Mouse (Mus musculus) midbrain, embryonic 12.5 days (tissue): ENCODE data around the gene Aff3. TPM values are rescaled to one million over a fixed set of nuclear protein-coding genes. Genes with fewer than 3 reads are reported as not detected.

ENCODE experiments used
- ATAC-seq: fragments of 200-750 bp; cut with Nextera tagmentation; 2 replicates; pipeline ENCODE4 v1.8.0; 2017; ENCODE audit warnings: low read depth, moderate TSS enrichment, moderate library complexity; ENCODE audit not compliant: low FRiP score
- H3K27ac ChIP-seq: fragments of 300-500 bp; sonication (generic); replicated peaks from 2 replicates; pipeline ENCODE4 v1.5.1; 2016; ENCODE audit warnings: mild to moderate bottlenecking
- H3K27me3 ChIP-seq: fragments of 300-500 bp; sonication (generic); 2 replicates; pipeline ENCODE4 v1.6.1; 2016; ENCODE audit warnings: mild to moderate bottlenecking
- H3K36me3 ChIP-seq: fragments of 300-500 bp; sonication (generic); 2 replicates; pipeline ENCODE4 v1.6.1; 2016
- H3K4me1 ChIP-seq: fragments of 300-500 bp; sonication (generic); 2 replicates; pipeline ENCODE4 v1.6.1; 2016
- H3K4me2 ChIP-seq: fragments of 300-500 bp; sonication (generic); replicated peaks from 2 replicates; pipeline ENCODE4 v1.6.1; 2016; ENCODE audit warnings: mild to moderate bottlenecking, moderate library complexity
- H3K4me3 ChIP-seq: fragments of 300-500 bp; sonication (generic); 2 replicates; pipeline ENCODE4 v1.5.1; 2016; ENCODE audit warnings: mild to moderate bottlenecking
- H3K9ac ChIP-seq: fragments of 300-500 bp; sonication (generic); replicated peaks from 2 replicates; pipeline ENCODE4 v1.6.1; 2016; ENCODE audit warnings: mild to moderate bottlenecking, moderate library complexity
- H3K9me3 ChIP-seq: fragments of 300-500 bp; sonication (generic); 2 replicates; pipeline ENCODE4 v1.6.1; 2016; ENCODE audit warnings: mild to moderate bottlenecking
- WGBS: fragments of 180-500 bp; shearing (Covaris S2); methylation state at CpG from one replicate; pipeline ENCODE4 v1.1.7; 2016; 5-methylcytosine and 5-hydroxymethylcytosine counted together
- polyA plus RNA-seq: library from polyadenylated mRNA; unstranded; fragments of >200 nt; fragmentation: Nextera tagmentation; extraction: Ambion mirVana; gene quantifications from 2 replicates; pipeline ENCODE4 v1.2.1, GENCODE M21; 2016

Gene Aff3
- polyA plus RNA-seq, 1 experiment from 2014 or later = 25.4 TPM

- no peak overlapping the region for H3K4me2 ChIP-seq
- no peak overlapping the region for H3K9ac ChIP-seq
- no peaks in the 10 kb centered on the region for H3K27me3 ChIP-seq
- H3K27ac ChIP-seq = no peak overlapping the region
- H3K9me3 ChIP-seq = no peaks in the 10 kb centered on the region
- H3K4me1 ChIP-seq = no peaks in the 10 kb centered on the region
- ATAC-seq = no peak
- no peak overlapping the region for H3K4me3 ChIP-seq
- WGBS = 71% methylated on average over 7 of the region's 7 CpGs
- no peaks in the 10 kb centered on the region for H3K36me3 ChIP-seq
These were observed 14.7 kb downstream of the Aff3 start for GRCm38 (mm10) chr1:38650031-38650430.

GRCm38 (mm10) chr1:38649174-38649573 is 15.6 kb downstream of the Aff3 start:
- no peaks in the 10 kb centered on the region for H3K9me3 ChIP-seq
- H3K27me3 ChIP-seq = no peaks in the 10 kb centered on the region
- H3K4me1 ChIP-seq = no peaks in the 10 kb centered on the region
- no peak overlapping the region for H3K9ac ChIP-seq
- H3K4me2 ChIP-seq = no peak overlapping the region
- H3K27ac ChIP-seq = no peak overlapping the region
- 64% methylated on average over 3 of the region's 3 CpGs for WGBS
- no peaks in the 10 kb centered on the region for H3K36me3 ChIP-seq
- H3K4me3 ChIP-seq = no peak overlapping the region
- no peak for ATAC-seq

GRCm38 (mm10) chr1:38642288-38642687 is 22.5 kb downstream of the Aff3 start:
- H3K27me3 ChIP-seq = no peaks in the 10 kb centered on the region
- no peak overlapping the region for H3K27ac ChIP-seq
- ATAC-seq = no peak
- H3K4me3 ChIP-seq = no peak overlapping the region
- WGBS = 18% methylated on average over 4 of the region's 4 CpGs
- H3K9me3 ChIP-seq = no peaks in the 10 kb centered on the region
- no peak overlapping the region for H3K4me2 ChIP-seq
- H3K9ac ChIP-seq = no peak overlapping the region
- H3K36me3 ChIP-seq = no peaks in the 10 kb centered on the region
- H3K4me1 ChIP-seq = no peaks in the 10 kb centered on the region

- Histone ChIP-seq H3K27me3 (no peaks in the 10 kb centered on the region), H3K4me2 (no peak overlapping the region), H3K9ac (no peak overlapping the region), H3K9me3 (no peaks in the 10 kb centered on the region), H3K4me3 (no peak overlapping the region), H3K36me3 (no peaks in the 10 kb centered on the region), H3K4me1 (no peaks in the 10 kb centered on the region), H3K27ac (no peak overlapping the region)
- ATAC-seq = no peak
- 76% methylated on average over 5 of the region's 5 CpGs for WGBS
These were observed 25.1 kb downstream of the Aff3 start for GRCm38 (mm10) chr1:38639669-38640068.

GRCm38 (mm10) chr1:38635596-38635995 is 29.2 kb downstream of the Aff3 start:
- no peaks in the 10 kb centered on the region for H3K27me3 ChIP-seq
- H3K27ac ChIP-seq = no peak overlapping the region
- no peak for ATAC-seq
- 67% methylated on average over 7 of the region's 7 CpGs for WGBS
- no peak overlapping the region for H3K9ac ChIP-seq
- H3K4me1 ChIP-seq = peaks cover 13% of the 10 kb centered on the region
- no peaks in the 10 kb centered on the region for H3K36me3 ChIP-seq
- H3K4me2 ChIP-seq = no peak overlapping the region
- H3K4me3 ChIP-seq = no peak overlapping the region
- no peaks in the 10 kb centered on the region for H3K9me3 ChIP-seq

GRCm38 (mm10) chr1:38634081-38634480 is 30.7 kb downstream of the Aff3 start:
- H3K36me3 ChIP-seq = no peaks in the 10 kb centered on the region
- ATAC-seq = no peak
- H3K27me3 ChIP-seq = no peaks in the 10 kb centered on the region
- H3K4me1 ChIP-seq = peaks cover 19% of the 10 kb centered on the region
- H3K9ac ChIP-seq = no peak overlapping the region
- H3K4me3 ChIP-seq = no peak overlapping the region
- no peaks in the 10 kb centered on the region for H3K9me3 ChIP-seq
- no peak overlapping the region for H3K27ac ChIP-seq
- WGBS = 93% methylated on average over 7 of the region's 7 CpGs
- no peak overlapping the region for H3K4me2 ChIP-seq

- Histone ChIP-seq H3K36me3 (no peaks in the 10 kb centered on the region), H3K4me2 (no peak overlapping the region), H3K4me3 (no peak overlapping the region), H3K9me3 (no peaks in the 10 kb centered on the region), H3K27me3 (no peaks in the 10 kb centered on the region), H3K9ac (no peak overlapping the region), H3K4me1 (peaks cover 32% of the 10 kb centered on the region), H3K27ac (no peak overlapping the region)
- WGBS = 86% methylated on average over 16 of the region's 16 CpGs
- no peak for ATAC-seq
These were observed 32.1 kb downstream of the Aff3 start for GRCm38 (mm10) chr1:38632461-38633180.

- Histone ChIP-seq H3K4me3 (no peak overlapping the region), H3K4me1 (peaks cover 32% of the 10 kb centered on the region), H3K27ac (no peak overlapping the region; the same call in 1 of the 2 replicates), H3K36me3 (no peaks in the 10 kb centered on the region), H3K4me2 (no peak overlapping the region), H3K9ac (no peak overlapping the region), H3K27me3 (no peaks in the 10 kb centered on the region), H3K9me3 (no peaks in the 10 kb centered on the region)
- no peak for ATAC-seq
- 23% methylated on average over 7 of the region's 7 CpGs for WGBS
These were observed 33.1 kb downstream of the Aff3 start for GRCm38 (mm10) chr1:38631501-38632279.

- peaks cover 45% of the 10 kb centered on the region for H3K4me1 ChIP-seq
- H3K4me3 ChIP-seq = no peak overlapping the region
- no peak overlapping the region for H3K9ac ChIP-seq
- H3K36me3 ChIP-seq = no peaks in the 10 kb centered on the region
- H3K9me3 ChIP-seq = no peaks in the 10 kb centered on the region
- peak overlapping the region; percentile 32 for H3K27ac ChIP-seq
- ATAC-seq = no peak
- H3K4me2 ChIP-seq = no peak overlapping the region; the same call in 1 of the 2 replicates
- WGBS = 20% methylated on average over 11 of the region's 11 CpGs
- H3K27me3 ChIP-seq = no peaks in the 10 kb centered on the region
These were observed 35.7 kb downstream of the Aff3 start for GRCm38 (mm10) chr1:38628901-38629585.

- H3K9ac ChIP-seq = no peak overlapping the region
- H3K4me1 ChIP-seq = peaks cover 45% of the 10 kb centered on the region
These were observed 36.3 kb downstream of the Aff3 start for GRCm38 (mm10) chr1:38628426-38628825.

GRCm38 (mm10) chr1:38627683-38628361 is 36.9 kb downstream of the Aff3 start:
- Histone ChIP-seq H3K9me3 (no peaks in the 10 kb centered on the region), H3K9ac (peak overlapping the region; percentile 88), H3K4me3 (peak overlapping the region; percentile 87), H3K4me2 (peak overlapping the region; percentile 83), H3K27ac (peak overlapping the region; percentile 95), H3K27me3 (no peaks in the 10 kb centered on the region), H3K36me3 (no peaks in the 10 kb centered on the region), H3K4me1 (peaks cover 45% of the 10 kb centered on the region)
- ATAC-seq = peak; percentile 64
- WGBS = 2% methylated on average over 41 of the region's 42 CpGs

More at GRCm38 (mm10) chr1:38628426-38628825, 36.3 kb downstream of the Aff3 start:
- H3K27me3 ChIP-seq = no peaks in the 10 kb centered on the region
- H3K4me2 ChIP-seq = peak overlapping the region; percentile 83
- peak overlapping the region; percentile 95 for H3K27ac ChIP-seq
- ATAC-seq = 0 out of 2 replicates have a peak, but pooled peaks have one; percentile 27
- WGBS = 18% methylated on average over 8 of the region's 8 CpGs
- H3K4me3 ChIP-seq = peak overlapping the region; percentile 87; the same call in 1 of the 2 replicates
- H3K9me3 ChIP-seq = no peaks in the 10 kb centered on the region
- H3K36me3 ChIP-seq = no peaks in the 10 kb centered on the region
